Comparison of ENCODE assay signal across 8 mouse cellular contexts in the genomic region with DNA sequence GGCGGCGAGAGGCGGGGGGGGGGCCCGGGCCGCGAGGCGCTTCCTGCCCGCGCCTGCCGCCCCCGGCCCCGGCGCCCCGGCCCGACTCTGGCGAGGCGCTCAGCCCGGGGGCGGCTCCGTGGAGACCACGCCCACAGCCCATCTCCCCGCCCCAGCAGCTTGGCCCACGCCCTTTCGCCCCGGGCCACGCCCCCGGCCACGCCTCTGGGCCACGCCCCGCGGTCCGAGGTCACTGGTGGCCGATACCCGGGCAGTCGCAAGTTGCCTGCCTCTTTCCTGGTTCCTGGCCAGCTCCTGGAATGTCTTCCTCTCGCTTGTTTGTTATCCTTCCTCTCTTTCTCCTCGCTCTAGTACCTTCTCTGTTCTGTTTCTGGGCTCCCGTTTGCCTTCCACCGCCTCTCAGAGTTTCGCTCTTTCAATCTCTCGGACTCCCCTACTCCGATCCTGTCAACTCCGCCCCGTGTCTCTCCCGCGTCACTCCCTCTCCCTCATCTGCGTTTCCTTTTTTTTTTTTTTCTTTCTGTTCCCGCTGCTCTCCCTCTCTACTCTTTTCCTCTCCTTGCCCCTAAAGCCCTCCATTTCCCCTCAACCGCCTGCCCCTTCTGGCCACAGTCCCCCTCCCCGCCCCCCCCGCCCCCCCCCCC. TPM values are rescaled to one million over a fixed set of nuclear protein-coding genes. Genes with fewer than 3 reads are reported as not detected.
DNase-seq lines count a peak whose midpoint lies in the region; ATAC-seq and TF ChIP-seq lines count a peak whose summit lies in the region.

A gene (minus strand): TSS at position 129 of the 644 bp plus-strand sequence.

- peaks cover 30% of the 10 kb centered on the region for H3K27me3 ChIP-seq in limb, embryonic 14.5 days (ENCODE audit: control insufficient read depth, insufficient read depth, low read length)
- H3K27me3 ChIP-seq in midbrain, embryonic 16.5 days (ENCODE audit: control insufficient read depth, insufficient read depth, low read depth, low read length), result peaks cover 46% of the 10 kb centered on the region
- H3K27me3 ChIP-seq in spleen, adult 2 months (ENCODE audit: control insufficient read depth, insufficient read depth, low read length), result peaks cover 11% of the 10 kb centered on the region

- DNase-seq in B cell, adult 2 months, result peak; percentile 93 to 94
- peak; percentile 95 to 97 for DNase-seq in heart, adult 9 months (ENCODE audit: low spot score in 2 of 2)
- DNase-seq in kidney, adult 9 months, result peak; percentile 96
- DNase-seq in limb, embryonic 14.5 days (ENCODE audit: low spot score), result peak; percentile 83
- peak; percentile 52 to 92 for DNase-seq in spleen, adult 2 months (ENCODE audit: low read depth in 1 of 2, low spot score in 2 of 2)

- H3K4me2 ChIP-seq in limb, embryonic 14.5 days (replicated peaks; ENCODE audit: low read depth, low read length, severe bottlenecking), result peak within 1 kb of the TSS; percentile 90
- H3K4me2 ChIP-seq in midbrain, embryonic 16.5 days (ENCODE audit: low read length), result peak within 1 kb of the TSS; percentile 90

- H3K9ac ChIP-seq in limb, embryonic 14.5 days (ENCODE audit: low read depth, low read length, severe bottlenecking), result peak within 1 kb of the TSS; percentile 61
- peak within 1 kb of the TSS; percentile 57 for H3K9ac ChIP-seq in midbrain, embryonic 16.5 days (ENCODE audit: low read depth, low read length)

- 0 out of 2 replicates have a peak, but pooled peaks have one; percentile 6 for TF ChIP-seq POLR2A in bone marrow macrophage, adult 2 months (IDR thresholded peaks at IDR 0.05; ENCODE audit: borderline replicate concordance, low read depth, low read length)
- peak; percentile 79 for TF ChIP-seq POLR2A in embryonic fibroblast, embryonic 13.5 days (IDR thresholded peaks at IDR 0.05; ENCODE audit: low read depth, low read length)
- TF ChIP-seq POLR2A in limb, embryonic 14.5 days (IDR thresholded peaks at IDR 0.05; ENCODE audit: borderline replicate concordance, extremely low read depth, insufficient read depth, insufficient read length), result no peak
- TF ChIP-seq POLR2A in spleen, adult 2 months (IDR thresholded peaks at IDR 0.05; ENCODE audit: low read depth, low read length), result no peak

- peak; percentile 85 for ATAC-seq in limb, embryonic 14.5 days (ENCODE audit: low FRiP score, low read depth)
- peak; percentile 31 for ATAC-seq in midbrain, embryonic 16.5 days

- H3K36me3 ChIP-seq in limb, embryonic 14.5 days (ENCODE audit: control insufficient read depth, insufficient read depth, low read length), result no peaks in the 10 kb centered on the region
- no peaks in the 10 kb centered on the region for H3K36me3 ChIP-seq in midbrain, embryonic 16.5 days (ENCODE audit: control insufficient read depth, insufficient read depth, low read length)
- no peaks in the 10 kb centered on the region for H3K36me3 ChIP-seq in spleen, adult 2 months (ENCODE audit: control insufficient read depth, insufficient read depth, low read length)

- H3K4me1 ChIP-seq in bone marrow macrophage, adult 2 months (ENCODE audit: control insufficient read depth, insufficient read depth, low read length), result peaks cover 35% of the 10 kb centered on the region
- peaks cover 2% of the 10 kb centered on the region; the same call in 1 of the 2 replicates for H3K4me1 ChIP-seq in embryonic fibroblast, embryonic 13.5 days (ENCODE audit: control insufficient read depth, insufficient read depth, low read length)
- peaks cover 28% of the 10 kb centered on the region for H3K4me1 ChIP-seq in limb, embryonic 14.5 days (ENCODE audit: control insufficient read depth, insufficient read depth, low read length)
- H3K4me1 ChIP-seq in midbrain, embryonic 16.5 days (ENCODE audit: control insufficient read depth, insufficient read depth, low read length), result peaks cover 14% of the 10 kb centered on the region
- H3K4me1 ChIP-seq in spleen, adult 2 months (ENCODE audit: control insufficient read depth, insufficient read depth, insufficient read length), result peaks cover 23% of the 10 kb centered on the region

- WGBS in limb, embryonic 14.5 days, result 1% methylated on average over 26 of the region's 51 CpGs
- WGBS in midbrain, embryonic 16.5 days, result 0% methylated on average over 23 of the region's 51 CpGs
- 2% methylated on average over 37 of the region's 51 CpGs for WGBS in spleen, adult 2 months

- H3K27ac ChIP-seq in bone marrow macrophage, adult 2 months (ENCODE audit: insufficient read depth, low read depth, low read length), result peak within 1 kb of the TSS; percentile 96
- H3K27ac ChIP-seq in embryonic fibroblast, embryonic 13.5 days (ENCODE audit: insufficient read depth, low read length), result peak within 1 kb of the TSS; percentile 53
- H3K27ac ChIP-seq in limb, embryonic 14.5 days (replicated peaks; ENCODE audit: low read depth, low read length), result peak within 1 kb of the TSS; percentile 55
- no peak within 1 kb of the TSS; the same call in 1 of the 2 replicates for H3K27ac ChIP-seq in midbrain, embryonic 16.5 days (ENCODE audit: low read length)
- peak within 1 kb of the TSS; percentile 67 for H3K27ac ChIP-seq in spleen, adult 2 months (ENCODE audit: insufficient read depth, low read length)

- TF ChIP-seq CTCF in bone marrow macrophage, adult 2 months (IDR thresholded peaks at IDR 0.05; ENCODE audit: low read depth, low read length), result no peak
- TF ChIP-seq CTCF in embryonic fibroblast, embryonic 13.5 days (IDR thresholded peaks at IDR 0.05; ENCODE audit: borderline replicate concordance, insufficient read depth, low read length), result no peak
- no peak for TF ChIP-seq CTCF in spleen, adult 2 months (IDR thresholded peaks at IDR 0.05; ENCODE audit: extremely low read depth, insufficient read depth, insufficient read length, insufficient replicate concordance)

- H3K4me3 ChIP-seq in bone marrow macrophage, adult 2 months (ENCODE audit: insufficient read depth, low read length), result peak within 1 kb of the TSS; percentile 94
- H3K4me3 ChIP-seq in embryonic fibroblast, embryonic 13.5 days (ENCODE audit: insufficient read depth, low read length), result peak within 1 kb of the TSS; percentile 55
- peak within 1 kb of the TSS; percentile 60 for H3K4me3 ChIP-seq in limb, embryonic 14.5 days (replicated peaks; ENCODE audit: low read length)
- peak within 1 kb of the TSS; percentile 52 for H3K4me3 ChIP-seq in midbrain, embryonic 16.5 days (ENCODE audit: low read depth, low read length)
- peak within 1 kb of the TSS; percentile 72 for H3K4me3 ChIP-seq in spleen, adult 2 months (ENCODE audit: extremely low read depth, insufficient read depth, insufficient read length)

- H3K9me3 ChIP-seq in limb, embryonic 14.5 days (ENCODE audit: control insufficient read depth, low read length), result no peaks in the 10 kb centered on the region
- no peaks in the 10 kb centered on the region for H3K9me3 ChIP-seq in midbrain, embryonic 16.5 days (replicated peaks; ENCODE audit: control insufficient read depth, low read length, poor library complexity, severe bottlenecking)

RNA-seq across cellular contexts. Expression of the gene that starts here (rescaled TPM):
- 205 and 222 TPM in 2 replicates for polyA plus RNA-seq in bone marrow macrophage, adult 2 months (2012; ENCODE audit: insufficient read depth, insufficient read length, missing spikeins)
- polyA plus RNA-seq in embryonic fibroblast, embryonic 13.5 days (2011; ENCODE audit: insufficient read length, low read depth, missing spikeins), result 28.4 and 28.8 TPM in 2 replicates
- 61.9 and 74.1 TPM in 2 replicates for polyA plus RNA-seq in limb, embryonic 14.5 days (2012; rRNA removed)
- polyA plus RNA-seq in limb, embryonic 14.5 days (2014; fragmentation: Nextera tagmentation; extraction: Ambion mirVana), result 39.1 and 50.4 TPM in 2 replicates
- 7.5 and 7.7 TPM in 2 replicates for polyA plus RNA-seq in midbrain, embryonic 16.5 days (2015; fragmentation: Nextera tagmentation; extraction: Ambion mirVana)
- 66.1 and 87.2 TPM in 2 replicates for polyA plus RNA-seq in spleen, adult 2 months (2012; rRNA removed)

Comparison
In these comparisons a context has a peak if more than half of its experiments do, and no peak if none do; other contexts are left out.
1. POLR2A ChIP-seq: peak in bone marrow macrophage, adult 2 months (single experiment) and embryonic fibroblast, embryonic 13.5 days (single experiment); none in limb, embryonic 14.5 days (single experiment) and spleen, adult 2 months (single experiment).
2. Peak in every context shown above with its lines, with median percentiles within 50 percentile points of each other: DNase-seq and H3K4me3 ChIP-seq.